Mouse (Mus musculus): Measurements from ENCODE around the gene Gm11032. TPM values are rescaled to one million over a fixed set of nuclear protein-coding genes. Genes with fewer than 3 reads are reported as not detected.
"Not testable (repeated sequence)": the region's sequence is repeated elsewhere in the genome, so short reads cannot be mapped to it uniquely, and the experiment has no call there.

Gene Gm11032
- polyA plus RNA-seq, 1 experiment: not detected

DNA sequence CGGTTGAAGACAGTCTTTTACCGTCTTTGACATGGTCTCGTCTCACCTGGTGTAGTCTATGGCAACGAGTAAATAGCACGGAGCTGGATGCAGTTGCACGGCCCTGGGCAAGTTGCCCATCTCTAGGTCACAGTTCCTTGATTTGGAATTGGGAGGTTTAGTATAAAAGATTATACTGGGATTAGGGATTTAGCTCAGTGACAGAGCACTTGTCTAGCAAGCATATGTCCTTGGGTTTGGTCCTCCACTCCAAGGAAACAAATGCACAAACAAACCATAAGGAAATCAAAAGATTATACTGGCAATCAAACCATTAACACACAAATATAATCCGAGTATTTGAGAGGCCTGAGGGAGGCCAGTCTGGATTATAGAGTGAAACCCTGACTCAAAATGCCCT, 7.8 kb downstream of the Gm11032 start:
- TF ChIP-seq CTCF (IDR thresholded peaks at IDR 0.05; ENCODE audit: borderline replicate concordance, extremely low read depth, insufficient read depth, insufficient read length): no peak
- no peak for TF ChIP-seq POLR2A (IDR thresholded peaks at IDR 0.05; ENCODE audit: borderline replicate concordance, extremely low read depth, insufficient read depth, insufficient read length, poor library complexity, severe bottlenecking)
- DNase-seq (ENCODE audit: low read depth): no peak

DNA sequence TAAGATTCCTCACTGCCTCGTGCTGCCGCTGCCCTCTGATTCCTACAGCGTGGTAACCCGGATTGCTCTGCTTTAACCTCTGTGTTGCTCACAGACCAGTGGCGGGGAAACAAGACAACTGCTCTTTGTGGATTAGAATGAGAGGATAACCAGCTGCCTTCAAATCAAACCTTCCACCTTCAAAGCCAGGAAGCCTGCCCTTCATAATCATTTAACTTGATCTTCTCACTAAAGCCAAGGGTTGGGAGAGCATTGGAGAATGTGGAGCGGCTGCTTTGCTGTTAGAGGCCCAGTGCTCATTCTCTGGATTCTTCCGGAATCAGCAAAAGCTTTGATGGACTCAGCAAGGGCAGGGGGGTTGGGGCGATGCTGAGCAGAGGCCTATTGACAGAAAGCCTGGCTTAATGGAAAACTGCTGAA, 10.0 kb downstream of the Gm11032 start:
- peak; percentile 45 for DNase-seq (ENCODE audit: low read depth)

DNA sequence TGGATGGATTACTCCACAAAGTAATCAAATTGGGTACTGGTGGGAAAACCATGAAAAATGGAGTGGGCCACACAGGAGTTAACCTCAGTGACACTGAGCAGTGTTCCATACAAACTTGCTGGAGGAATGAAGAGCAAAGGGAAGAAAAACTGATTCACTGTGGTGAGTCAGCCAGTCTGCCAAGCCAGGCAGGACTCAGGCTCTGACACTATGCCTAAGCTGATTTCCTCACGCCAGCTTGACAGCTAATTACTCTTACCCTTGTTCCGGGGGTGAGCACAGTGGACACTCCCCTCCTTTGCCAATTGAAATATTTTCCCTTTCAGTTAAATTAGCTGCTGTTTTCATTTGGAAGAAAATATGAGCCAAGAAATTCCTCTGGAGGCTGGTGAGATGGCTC, 13.6 kb downstream of the Gm11032 start:
- DNase-seq (ENCODE audit: low read depth): no peak
- TF ChIP-seq CTCF (IDR thresholded peaks at IDR 0.05; ENCODE audit: borderline replicate concordance, extremely low read depth, insufficient read depth, insufficient read length) (no peak), POLR2A (IDR thresholded peaks at IDR 0.05; ENCODE audit: borderline replicate concordance, extremely low read depth, insufficient read depth, insufficient read length, poor library complexity, severe bottlenecking) (no peak)

More for the DNA sequence above, 10.0 kb downstream of the Gm11032 start:
- TF ChIP-seq POLR2A (IDR thresholded peaks at IDR 0.05; ENCODE audit: borderline replicate concordance, extremely low read depth, insufficient read depth, insufficient read length, poor library complexity, severe bottlenecking) (no peak), CTCF (IDR thresholded peaks at IDR 0.05; ENCODE audit: borderline replicate concordance, extremely low read depth, insufficient read depth, insufficient read length) (no peak)

DNA sequence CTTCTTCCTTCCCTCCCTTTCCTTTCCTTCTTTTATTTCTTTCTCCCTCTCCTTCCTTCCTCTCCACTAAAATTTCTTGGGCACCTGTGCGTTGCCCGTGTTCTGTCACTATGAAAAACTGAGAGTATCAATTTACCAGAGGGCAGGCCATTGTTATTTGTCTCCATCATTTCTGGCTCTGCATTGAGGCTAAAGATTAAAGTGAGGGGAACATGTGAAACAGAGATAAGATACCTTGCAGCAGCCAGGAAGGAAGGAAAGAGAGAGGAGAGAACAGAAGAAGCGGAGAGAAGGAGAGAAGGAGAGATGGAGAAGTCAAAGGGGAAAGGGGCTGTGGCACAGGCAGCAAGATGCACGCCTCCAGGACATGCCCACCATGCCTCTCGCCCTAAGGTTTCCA, 14.5 kb downstream of the Gm11032 start:
- TF ChIP-seq POLR2A (IDR thresholded peaks at IDR 0.05; ENCODE audit: borderline replicate concordance, extremely low read depth, insufficient read depth, insufficient read length, poor library complexity, severe bottlenecking) (no peak), CTCF (IDR thresholded peaks at IDR 0.05; ENCODE audit: borderline replicate concordance, extremely low read depth, insufficient read depth, insufficient read length) (no peak)
- DNase-seq (ENCODE audit: low read depth): no peak

DNA sequence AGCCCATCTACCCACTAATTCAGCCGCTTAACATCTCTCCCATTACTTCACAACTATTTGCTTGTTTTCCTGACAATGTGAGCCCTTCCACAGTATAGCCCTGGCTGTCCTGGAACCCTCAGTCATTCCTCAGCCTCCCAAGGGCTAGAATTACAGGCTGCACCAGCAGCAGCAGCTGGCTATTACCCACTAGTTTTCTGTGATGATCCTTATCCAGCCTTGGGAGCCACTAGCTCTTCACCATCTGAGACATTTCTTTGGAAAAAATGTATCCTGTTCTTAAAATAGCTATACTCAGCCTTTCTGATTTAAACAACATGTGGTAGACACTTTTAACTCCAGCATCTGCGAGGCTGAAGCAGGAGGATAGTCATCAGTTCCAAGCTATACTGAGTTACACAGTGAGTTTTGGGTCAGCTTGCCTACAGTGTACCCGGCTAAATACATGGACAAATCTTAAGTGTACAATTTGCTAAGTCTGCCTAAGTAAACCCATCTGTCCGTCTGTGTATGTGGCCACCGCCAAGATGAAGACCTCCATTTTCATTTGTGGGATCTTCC, 17.0 kb downstream of the Gm11032 start:
- no peak for DNase-seq (ENCODE audit: low read depth)
- TF ChIP-seq CTCF (IDR thresholded peaks at IDR 0.05; ENCODE audit: borderline replicate concordance, extremely low read depth, insufficient read depth, insufficient read length) (no peak), POLR2A (IDR thresholded peaks at IDR 0.05; ENCODE audit: borderline replicate concordance, extremely low read depth, insufficient read depth, insufficient read length, poor library complexity, severe bottlenecking) (no peak)

DNA sequence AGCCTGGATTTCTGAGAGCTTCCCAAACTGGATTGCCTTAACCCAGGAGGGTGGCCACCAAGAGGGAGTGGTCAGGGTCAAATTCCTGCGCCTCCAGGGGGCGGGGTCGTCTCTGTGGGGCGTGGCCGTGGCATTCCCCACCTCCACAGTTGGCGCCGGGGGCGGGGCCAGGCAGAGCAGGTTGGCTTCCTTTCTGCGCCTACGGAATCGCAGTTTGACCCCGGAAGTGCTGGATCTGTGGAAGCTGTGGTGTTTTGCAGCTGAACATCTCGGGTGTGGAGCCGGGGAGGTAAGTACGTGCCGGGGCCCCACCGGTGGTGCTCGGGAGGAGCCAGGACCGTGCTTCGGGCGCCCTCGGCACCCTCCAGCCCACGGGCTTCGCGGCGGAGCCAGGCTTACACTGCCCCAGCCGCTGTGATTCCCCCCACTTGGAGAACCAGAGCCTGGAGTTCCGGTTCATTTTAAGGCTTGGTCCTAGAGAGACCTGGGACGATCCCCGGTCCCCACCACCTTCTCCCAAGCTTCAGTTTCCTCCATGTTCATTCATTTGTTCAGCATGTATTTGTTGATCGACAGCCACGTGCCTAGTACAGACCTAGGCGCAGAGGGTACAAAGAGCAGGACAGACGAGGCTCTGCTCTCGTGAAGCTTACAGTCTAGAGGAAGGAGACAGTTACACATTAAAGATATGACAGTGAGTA, 17.8 kb downstream of the Gm11032 start, which contains the start of gene Ascc2:
TSS of gene Ascc2 (plus strand) at position 214 of the 701 bp plus-strand sequence.
- TF ChIP-seq POLR2A (IDR thresholded peaks at IDR 0.05; ENCODE audit: borderline replicate concordance, extremely low read depth, insufficient read depth, insufficient read length, poor library complexity, severe bottlenecking) (peak; percentile 27; the same call in 1 of the 2 replicates), CTCF (IDR thresholded peaks at IDR 0.05; ENCODE audit: borderline replicate concordance, extremely low read depth, insufficient read depth, insufficient read length) (no peak; the same call in 1 of the 2 replicates)
- DNase-seq (ENCODE audit: low read depth): peak; percentile 93

DNA sequence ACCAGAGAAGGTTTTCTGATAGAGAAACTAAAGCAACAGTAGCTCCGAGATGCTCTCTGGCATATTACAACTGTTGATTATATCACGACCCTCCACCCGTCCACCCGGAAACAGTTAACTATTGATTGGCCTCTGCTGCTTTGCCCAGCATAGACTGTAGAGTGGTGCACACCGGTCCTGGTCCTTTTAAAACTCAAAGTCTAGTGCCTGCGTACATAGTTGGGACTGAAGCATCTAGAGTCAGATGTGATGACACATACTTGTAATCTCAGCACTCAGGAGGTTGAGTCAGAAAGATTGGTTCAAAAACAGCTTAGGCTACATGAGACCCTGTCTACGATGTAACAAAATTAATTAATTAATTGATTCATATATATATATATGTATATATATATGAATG, 18.4 kb downstream of the Gm11032 start:
- no peak for DNase-seq (ENCODE audit: low read depth)
- TF ChIP-seq CTCF (IDR thresholded peaks at IDR 0.05; ENCODE audit: borderline replicate concordance, extremely low read depth, insufficient read depth, insufficient read length): no peak
- no peak for TF ChIP-seq POLR2A (IDR thresholded peaks at IDR 0.05; ENCODE audit: borderline replicate concordance, extremely low read depth, insufficient read depth, insufficient read length, poor library complexity, severe bottlenecking)

DNA sequence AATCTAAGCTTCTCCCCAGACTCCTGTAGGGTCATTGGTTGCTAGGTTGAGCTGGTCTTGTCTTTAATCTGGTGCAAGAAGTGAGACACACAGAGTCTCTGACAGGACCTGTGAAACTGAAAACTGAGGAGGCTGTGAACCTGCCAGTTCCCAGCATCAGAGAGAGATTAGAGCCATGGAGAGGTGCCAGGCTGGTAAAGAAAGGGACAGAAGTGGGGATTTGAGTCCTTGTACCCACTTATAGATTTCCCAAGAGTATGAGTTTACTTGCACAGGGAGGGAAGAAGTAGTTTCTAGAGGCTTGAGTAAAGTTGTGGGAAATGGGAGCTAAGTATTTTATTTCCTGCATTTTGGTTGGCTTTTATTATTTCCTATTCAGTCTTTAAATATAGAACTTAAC, 21.3 kb downstream of the Gm11032 start:
- DNase-seq (ENCODE audit: low read depth): no peak
- TF ChIP-seq POLR2A (IDR thresholded peaks at IDR 0.05; ENCODE audit: borderline replicate concordance, extremely low read depth, insufficient read depth, insufficient read length, poor library complexity, severe bottlenecking) (no peak), CTCF (IDR thresholded peaks at IDR 0.05; ENCODE audit: borderline replicate concordance, extremely low read depth, insufficient read depth, insufficient read length) (no peak)

DNA sequence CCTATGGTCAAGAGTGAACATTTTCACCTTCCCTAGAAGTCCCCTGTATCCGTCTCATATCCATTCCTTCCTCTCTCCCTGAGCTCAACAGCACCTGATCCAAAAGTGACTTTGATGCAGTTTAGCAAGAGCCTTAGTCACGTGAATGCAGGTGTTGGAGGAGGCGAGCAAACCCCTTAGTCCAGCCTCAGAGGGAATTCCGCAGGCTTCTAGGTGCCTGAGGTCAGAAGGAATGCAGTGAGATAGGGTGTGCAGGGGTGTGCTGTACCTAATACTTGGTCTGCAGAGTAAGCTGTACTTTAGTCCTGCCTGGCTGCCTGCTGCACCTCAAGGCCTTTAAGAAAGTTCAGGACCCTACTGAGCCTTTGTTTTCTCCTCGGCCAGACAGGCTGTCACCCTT, 23.9 kb downstream of the Gm11032 start:
- no peak for DNase-seq (ENCODE audit: low read depth)
- no peak for TF ChIP-seq CTCF (IDR thresholded peaks at IDR 0.05; ENCODE audit: borderline replicate concordance, extremely low read depth, insufficient read depth, insufficient read length)
- no peak for TF ChIP-seq POLR2A (IDR thresholded peaks at IDR 0.05; ENCODE audit: borderline replicate concordance, extremely low read depth, insufficient read depth, insufficient read length, poor library complexity, severe bottlenecking)

DNA sequence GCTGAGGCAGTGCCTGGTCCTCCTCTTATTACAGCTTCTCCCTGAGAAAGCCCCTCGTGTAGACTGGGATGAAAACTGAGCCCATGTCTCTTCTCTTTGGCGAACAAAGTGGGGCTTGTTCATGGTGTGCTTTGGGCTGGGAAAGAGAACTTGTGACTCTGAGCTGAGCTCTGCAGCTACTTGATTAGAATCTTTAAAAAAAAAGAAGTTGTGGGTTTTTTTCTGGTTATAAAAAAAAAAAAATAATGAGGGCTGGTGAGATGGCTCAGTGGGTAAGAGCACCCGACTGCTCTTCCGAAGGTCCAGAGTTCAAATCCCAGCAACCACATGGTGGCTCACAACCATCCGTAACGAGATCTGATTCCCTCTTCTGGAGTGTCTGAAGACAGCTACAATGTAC, 25.3 kb downstream of the Gm11032 start:
- not testable (repeated sequence) for DNase-seq (ENCODE audit: low read depth)

DNA sequence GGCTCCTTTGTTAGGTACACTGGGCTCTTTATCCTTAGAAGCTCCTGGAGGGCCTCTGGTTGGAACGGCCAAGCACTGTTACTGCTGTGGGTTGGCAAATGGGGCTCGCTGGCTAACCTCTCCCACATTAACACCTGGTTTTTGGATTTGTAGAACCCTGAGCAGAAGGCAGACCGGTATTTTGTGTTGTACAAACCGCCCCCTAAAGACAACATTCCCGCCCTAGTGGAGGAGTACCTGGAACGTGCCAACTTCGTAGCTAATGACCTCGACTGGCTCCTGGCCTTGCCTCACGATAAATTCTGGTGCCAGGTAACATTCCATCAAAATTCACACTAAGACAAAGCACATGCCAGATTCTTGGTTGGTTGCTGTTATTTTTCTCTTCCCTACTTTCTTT, 26.5 kb downstream of the Gm11032 start:
- TF ChIP-seq POLR2A (IDR thresholded peaks at IDR 0.05; ENCODE audit: borderline replicate concordance, extremely low read depth, insufficient read depth, insufficient read length, poor library complexity, severe bottlenecking) (no peak), CTCF (IDR thresholded peaks at IDR 0.05; ENCODE audit: borderline replicate concordance, extremely low read depth, insufficient read depth, insufficient read length) (no peak)
- DNase-seq (ENCODE audit: low read depth): no peak

DNA sequence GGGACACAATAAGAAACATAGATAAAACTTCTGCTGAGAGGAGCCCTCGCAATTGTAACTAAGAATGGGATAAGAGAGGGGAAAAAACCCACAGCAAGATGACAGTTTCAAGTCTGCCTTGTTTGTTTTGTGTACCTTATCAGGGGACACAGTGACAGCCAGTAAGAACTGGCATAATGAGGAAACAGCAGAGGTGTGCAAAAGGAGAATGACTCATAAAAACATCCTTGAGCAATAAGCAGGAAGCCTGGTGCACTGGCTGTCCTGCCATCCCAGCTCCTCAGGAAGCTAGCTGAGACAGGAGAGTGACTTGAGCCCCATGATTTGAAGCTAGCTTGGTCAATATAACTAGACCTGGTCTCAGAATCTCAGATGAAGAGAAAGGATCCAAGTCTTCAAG, 40.0 kb downstream of the Gm11032 start:
- no peak for TF ChIP-seq CTCF (IDR thresholded peaks at IDR 0.05; ENCODE audit: borderline replicate concordance, extremely low read depth, insufficient read depth, insufficient read length)
- TF ChIP-seq POLR2A (IDR thresholded peaks at IDR 0.05; ENCODE audit: borderline replicate concordance, extremely low read depth, insufficient read depth, insufficient read length, poor library complexity, severe bottlenecking): no peak
- no peak for DNase-seq (ENCODE audit: low read depth)

All from brain, embryonic 14.5 days (tissue).